Mouse (Mus musculus): ENCODE results near the gene Smg7. TPM values are rescaled to one million over a fixed set of nuclear protein-coding genes. Genes with fewer than 3 reads are reported as not detected.

The Smg7 gene
- polyA plus RNA-seq, 1 experiment from 2014 or later: 29.3 TPM

- Histone ChIP-seq H3K27ac (no peak overlapping the region), H3K27me3 (no peaks in the 10 kb centered on the region), H3K4me1 (peaks cover 18% of the 10 kb centered on the region), H3K4me3 (no peak overlapping the region), H3K4me2 (replicated peaks) (no peak overlapping the region), H3K9ac (no peak overlapping the region), H3K9me3 (no peaks in the 10 kb centered on the region), H3K36me3 (no peaks in the 10 kb centered on the region)
- no peak for ATAC-seq (ENCODE audit: low FRiP score, low read depth)
- 81% methylated on average over 8 of the region's 8 CpGs for WGBS
Observed at GRCm38 (mm10) chr1:152796683-152797263, 105.7 kb downstream of the Smg7 start.

- Histone ChIP-seq H3K4me3 (no peak overlapping the region), H3K9ac (no peak overlapping the region), H3K4me2 (replicated peaks) (no peak overlapping the region), H3K36me3 (no peaks in the 10 kb centered on the region), H3K27me3 (no peaks in the 10 kb centered on the region), H3K9me3 (no peaks in the 10 kb centered on the region), H3K27ac (no peak overlapping the region), H3K4me1 (peaks cover 24% of the 10 kb centered on the region)
- WGBS: 80% methylated on average over 8 of the region's 8 CpGs
- no peak for ATAC-seq (ENCODE audit: low FRiP score, low read depth)
Observed at GRCm38 (mm10) chr1:152795688-152796255, 106.7 kb downstream of the Smg7 start.

- Histone ChIP-seq H3K9me3 (no peaks in the 10 kb centered on the region), H3K27ac (no peak overlapping the region), H3K4me3 (no peak overlapping the region), H3K36me3 (no peaks in the 10 kb centered on the region), H3K4me1 (peaks cover 20% of the 10 kb centered on the region; the same call in 1 of the 2 replicates), H3K27me3 (no peaks in the 10 kb centered on the region), H3K9ac (no peak overlapping the region), H3K4me2 (replicated peaks) (no peak overlapping the region)
- 68% methylated on average over 6 of the region's 6 CpGs for WGBS
- ATAC-seq (ENCODE audit: low FRiP score, low read depth): no peak
Observed at GRCm38 (mm10) chr1:152793495-152794130, 108.8 kb downstream of the Smg7 start.

- no peaks in the 10 kb centered on the region for H3K36me3 ChIP-seq
- H3K9me3 ChIP-seq: no peaks in the 10 kb centered on the region
- no peak overlapping the region for H3K9ac ChIP-seq
- peaks cover 20% of the 10 kb centered on the region; the same call in 1 of the 2 replicates for H3K4me1 ChIP-seq
- no peak overlapping the region for H3K4me3 ChIP-seq
- H3K27me3 ChIP-seq: no peaks in the 10 kb centered on the region
- peak; percentile 43; the same call in 1 of the 2 replicates for ATAC-seq (ENCODE audit: low FRiP score, low read depth)
- H3K4me2 ChIP-seq (replicated peaks): no peak overlapping the region
- peak overlapping the region; percentile 69; the same call in 1 of the 2 replicates for H3K27ac ChIP-seq
- 50% methylated on average over 12 of the region's 12 CpGs for WGBS
Observed at GRCm38 (mm10) chr1:152792736-152793494, 109.5 kb downstream of the Smg7 start.

GRCm38 (mm10) chr1:152791269-152791668, 111.2 kb downstream of the Smg7 start:
- no peaks in the 10 kb centered on the region for H3K36me3 ChIP-seq
- no peak overlapping the region for H3K27ac ChIP-seq
- ATAC-seq (ENCODE audit: low FRiP score, low read depth): no peak
- peaks cover 20% of the 10 kb centered on the region; the same call in 1 of the 2 replicates for H3K4me1 ChIP-seq
- no peak overlapping the region for H3K4me2 ChIP-seq (replicated peaks)
- WGBS: 20% methylated on average over 4 of the region's 4 CpGs
- H3K9me3 ChIP-seq: no peaks in the 10 kb centered on the region
- H3K27me3 ChIP-seq: peaks cover 4% of the 10 kb centered on the region; the same call in 1 of the 2 replicates
- H3K4me3 ChIP-seq: no peak overlapping the region
- H3K9ac ChIP-seq: no peak overlapping the region

- Histone ChIP-seq H3K36me3 (no peaks in the 10 kb centered on the region), H3K9ac (no peak overlapping the region), H3K9me3 (no peaks in the 10 kb centered on the region), H3K27me3 (peaks cover 4% of the 10 kb centered on the region; the same call in 1 of the 2 replicates), H3K27ac (no peak overlapping the region), H3K4me2 (replicated peaks) (no peak overlapping the region), H3K4me1 (peaks cover 20% of the 10 kb centered on the region; the same call in 1 of the 2 replicates), H3K4me3 (no peak overlapping the region)
- 9% methylated on average over 6 of the region's 6 CpGs for WGBS
- ATAC-seq (ENCODE audit: low FRiP score, low read depth): peak; percentile 45; the same call in 1 of the 2 replicates
Observed at GRCm38 (mm10) chr1:152790821-152791220, 111.6 kb downstream of the Smg7 start.

GRCm38 (mm10) chr1:152790254-152790653, 112.2 kb downstream of the Smg7 start:
- WGBS: 13% methylated on average over 12 of the region's 12 CpGs
- Histone ChIP-seq H3K4me1 (peaks cover 20% of the 10 kb centered on the region; the same call in 1 of the 2 replicates), H3K4me3 (no peak overlapping the region), H3K36me3 (no peaks in the 10 kb centered on the region), H3K9me3 (no peaks in the 10 kb centered on the region), H3K9ac (no peak overlapping the region), H3K27ac (no peak overlapping the region), H3K4me2 (replicated peaks) (peak overlapping the region; percentile 24), H3K27me3 (peaks cover 4% of the 10 kb centered on the region; the same call in 1 of the 2 replicates)
- ATAC-seq (ENCODE audit: low FRiP score, low read depth): peak; percentile 48; the same call in 1 of the 2 replicates

GRCm38 (mm10) chr1:152788121-152788660, 114.3 kb downstream of the Smg7 start:
- no peak overlapping the region for H3K9ac ChIP-seq
- 42% methylated on average over 4 of the region's 4 CpGs for WGBS
- H3K27me3 ChIP-seq: peaks cover 4% of the 10 kb centered on the region; the same call in 1 of the 2 replicates
- H3K9me3 ChIP-seq: no peaks in the 10 kb centered on the region
- no peak overlapping the region for H3K4me2 ChIP-seq (replicated peaks)
- no peak for ATAC-seq (ENCODE audit: low FRiP score, low read depth)
- no peak overlapping the region for H3K4me3 ChIP-seq
- H3K36me3 ChIP-seq: no peaks in the 10 kb centered on the region
- no peak overlapping the region for H3K27ac ChIP-seq
- peaks cover 20% of the 10 kb centered on the region; the same call in 1 of the 2 replicates for H3K4me1 ChIP-seq

Other genes with a start within 250 kb of the Smg7 start
- gene Apobec4, start 152.1 kb downstream of the Smg7 start, polyA plus RNA-seq (2015; fragmentation: Nextera tagmentation; extraction: Ambion mirVana): not detected in 2 replicates
- gene Rgl1, start 136.3 kb downstream of the Smg7 start, polyA plus RNA-seq (2015; fragmentation: Nextera tagmentation; extraction: Ambion mirVana): 36.4 and 41.7 TPM in 2 replicates
- gene Arpc5, start 136.1 kb downstream of the Smg7 start, polyA plus RNA-seq (2015; fragmentation: Nextera tagmentation; extraction: Ambion mirVana): 210 and 213 TPM in 2 replicates
- gene Ncf2, start 102.5 kb downstream of the Smg7 start, polyA plus RNA-seq (2015; fragmentation: Nextera tagmentation; extraction: Ambion mirVana): 3.5 and 3.8 TPM in 2 replicates
- 0.91 and 1.5 TPM in 2 replicates for gene Nmnat2, start 52.3 kb upstream of the Smg7 start, polyA plus RNA-seq (2015; fragmentation: Nextera tagmentation; extraction: Ambion mirVana)

Measured in limb, embryonic 13.5 days (tissue).